Mouse (Mus musculus): ENCODE data around the gene Rnf135.

GRCm38 (mm10) chr11:80159018-80159417, 24.6 kb upstream of the Rnf135 start:
- TF ChIP-seq POLR2A (IDR thresholded peaks at IDR 0.05; ENCODE audit: insufficient read length, low read depth): no peak
- TF ChIP-seq USF1 (IDR thresholded peaks at IDR 0.05; ENCODE audit: low read depth): no peak
- no peak for TF ChIP-seq TCF3 (IDR thresholded peaks at IDR 0.05; ENCODE audit: insufficient read length, low read depth)
- no peak for TF ChIP-seq POLR2AphosphoS2 (IDR thresholded peaks at IDR 0.05; ENCODE audit: insufficient read length, low read depth)
- TF ChIP-seq E2F4 (IDR thresholded peaks at IDR 0.05; ENCODE audit: insufficient read depth): no peak
- TF ChIP-seq MAX (IDR thresholded peaks at IDR 0.05; ENCODE audit: low read depth): no peak
- TF ChIP-seq MYOG (IDR thresholded peaks at IDR 0.05; ENCODE audit: control insufficient read depth in 1 of 3, insufficient read depth in 1 of 3, insufficient read length in 2 of 3, low read depth in 2 of 3): no peak
- TF ChIP-seq TCF12 (IDR thresholded peaks at IDR 0.05; ENCODE audit: insufficient read depth, poor library complexity, severe bottlenecking): no peak
- TF ChIP-seq MYOD1 (IDR thresholded peaks at IDR 0.05; ENCODE audit: control insufficient read depth in 1 of 3, insufficient read length in 2 of 3, low read depth in 2 of 3): no peak
